Mouse (Mus musculus) layer of hippocampus, adult 2 months (tissue): ENCODE results near the gene Slc10a4. TPM values are rescaled to one million over a fixed set of nuclear protein-coding genes. Genes with fewer than 3 reads are reported as not detected.
A peak's percentile ranks its signal among the peaks of the same experiment; 100 is the strongest.

Experiments used
- DNase-seq, 2 experiments: peaks; one replicate each; pipeline ENCODE4 v3.0.0; 2022; ENCODE audit warnings: low spot score in 2 of 2
- H3K27ac ChIP-seq: fragments of 200-600 bp; 2 replicates; pipeline ENCODE4 v1.8.1; 2022
- H3K4me3 ChIP-seq: fragments of 200-600 bp; 2 replicates; pipeline ENCODE4 v1.8.1; 2022; ENCODE audit warnings: mild to moderate bottlenecking
- CTCF ChIP-seq: fragments of 200-600 bp; conservative IDR thresholded peaks from 2 replicates; pipeline ENCODE4 v1.8.1; 2022; ENCODE audit warnings: antibody characterized with exemption, mild to moderate bottlenecking, moderate library complexity
- long read RNA-seq, 2 experiments: library from polyadenylated mRNA; stranded (forward); transcript quantifications; one replicate each; pipeline ENCODE4 v2.0.0; 2021; ENCODE audit warnings: borderline mapping rate in 2 of 2
- total RNA-seq, 2 experiments: library from RNA; stranded (reverse); gene quantifications; 2 replicates each; pipeline ENCODE4 v1.2.3; 2021

Gene Slc10a4
- under 1 TPM; 0.23 to 0.86 TPM for total RNA-seq
- long read RNA-seq, experiment 1, partial matches to known transcripts: 0 of 2 reads
- long read RNA-seq, experiment 1, other reads (novel, unspliced or antisense): 0 of 2 reads
- long read RNA-seq, experiment 2: 0 reads

- H3K27ac ChIP-seq: no peak within 1 kb of the TSS
- H3K4me3 ChIP-seq: peak within 1 kb of the TSS; percentile 42
- no peak for DNase-seq
- no peak for TF ChIP-seq CTCF
These were observed at the start of gene Slc10a4 for GRCm38 (mm10) chr5:73006784-73007581. Slc10a4 (plus strand) TSS chr5:73006883.

- no peak overlapping the region for H3K4me3 ChIP-seq
These were observed 49.4 kb upstream of the Slc10a4 start for GRCm38 (mm10) chr5:72957281-72957680.

GRCm38 (mm10) chr5:72960096-72960495 lies 46.6 kb upstream of the Slc10a4 start:
- Histone ChIP-seq H3K4me3 (no peak overlapping the region), H3K27ac (no peak overlapping the region)
- DNase-seq: no peak
- TF ChIP-seq CTCF: peak; percentile 55

More at GRCm38 (mm10) chr5:72957281-72957680, 49.4 kb upstream of the Slc10a4 start:
- no peak for TF ChIP-seq CTCF
- DNase-seq: no peak
- H3K27ac ChIP-seq: no peak overlapping the region

GRCm38 (mm10) chr5:72965706-72966105 lies 41.0 kb upstream of the Slc10a4 start:
- DNase-seq: no peak
- TF ChIP-seq CTCF: no peak
- Histone ChIP-seq H3K27ac (no peak overlapping the region), H3K4me3 (no peak overlapping the region)

- H3K4me3 ChIP-seq: no peak overlapping the region
- no peak for DNase-seq
- no peak for TF ChIP-seq CTCF
- no peak overlapping the region for H3K27ac ChIP-seq
These were observed 34.2 kb upstream of the Slc10a4 start for GRCm38 (mm10) chr5:72972435-72972834.

- peak; percentile 43 for TF ChIP-seq CTCF
- DNase-seq: no peak
- no peak overlapping the region for H3K4me3 ChIP-seq
These were observed 33.7 kb upstream of the Slc10a4 start for GRCm38 (mm10) chr5:72972934-72973333.

GRCm38 (mm10) chr5:72974602-72975001 lies 32.1 kb upstream of the Slc10a4 start, which contains the start of gene Gm10135:
Gm10135 (minus strand) TSS chr5:72974702.
- TF ChIP-seq CTCF: no peak
- DNase-seq: no peak
- H3K4me3 ChIP-seq: no peak within 1 kb of the TSS
- H3K27ac ChIP-seq: no peak within 1 kb of the TSS

More at GRCm38 (mm10) chr5:72972934-72973333, 33.7 kb upstream of the Slc10a4 start:
- H3K27ac ChIP-seq: no peak overlapping the region

GRCm38 (mm10) chr5:72975996-72976395 lies 30.7 kb upstream of the Slc10a4 start:
- Histone ChIP-seq H3K4me3 (no peak overlapping the region), H3K27ac (no peak overlapping the region)
- TF ChIP-seq CTCF: no peak
- DNase-seq: no peak

- TF ChIP-seq CTCF: no peak
- no peak for DNase-seq
- H3K4me3 ChIP-seq: no peak overlapping the region
- no peak overlapping the region for H3K27ac ChIP-seq
These were observed 30.1 kb upstream of the Slc10a4 start for GRCm38 (mm10) chr5:72976539-72976938.

GRCm38 (mm10) chr5:72984091-72984490 lies 22.6 kb upstream of the Slc10a4 start:
- peak; percentile 45 to 56 for DNase-seq
- TF ChIP-seq CTCF: peak; percentile 97
- Histone ChIP-seq H3K4me3 (no peak overlapping the region), H3K27ac (no peak overlapping the region)

GRCm38 (mm10) chr5:72987786-72988185 lies 18.9 kb upstream of the Slc10a4 start:
- Histone ChIP-seq H3K27ac (no peak overlapping the region), H3K4me3 (no peak overlapping the region)
- DNase-seq: no peak
- no peak for TF ChIP-seq CTCF

GRCm38 (mm10) chr5:72989756-72990155 lies 16.9 kb upstream of the Slc10a4 start:
- TF ChIP-seq CTCF: no peak
- DNase-seq: no peak
- Histone ChIP-seq H3K4me3 (no peak overlapping the region), H3K27ac (no peak overlapping the region)

GRCm38 (mm10) chr5:72992474-72992873 lies 14.2 kb upstream of the Slc10a4 start:
- no peak for DNase-seq
- Histone ChIP-seq H3K4me3 (no peak overlapping the region), H3K27ac (no peak overlapping the region)
- no peak for TF ChIP-seq CTCF

GRCm38 (mm10) chr5:72994424-72994823 lies 12.3 kb upstream of the Slc10a4 start:
- TF ChIP-seq CTCF: no peak
- Histone ChIP-seq H3K27ac (no peak overlapping the region), H3K4me3 (no peak overlapping the region)
- DNase-seq: no peak
